Mouse (Mus musculus): ENCODE measurements at regions not wholly inside any gene's neighbourhood (a gene's known extent, or its start where the extent isn't known, plus 50 kb on each side); places are given as distances from the start of the nearest gene placed in this dataset.

- Histone ChIP-seq H3K4me2 (0 out of 2 replicates have a peak overlapping the region, but pooled peaks have one; percentile 10), H3K27ac (replicated peaks) (no peak overlapping the region)
Observed at GRCm38 (mm10) chr10:96751580-96752264, 134.9 kb downstream of the Btg1 start.

GRCm38 (mm10) chr10:96752531-96752930 is 135.7 kb downstream of the Btg1 start:
- Histone ChIP-seq H3K9ac (no peak overlapping the region), H3K9me3 (replicated peaks) (no peaks in the 10 kb centered on the region), H3K27ac (replicated peaks) (no peak overlapping the region), H3K27me3 (0 out of 2 replicates have a peak, but pooled peaks cover 4% of the 10 kb centered on the region), H3K36me3 (replicated peaks) (no peaks in the 10 kb centered on the region), H3K4me1 (replicated peaks) (no peaks in the 10 kb centered on the region), H3K4me3 (replicated peaks) (no peak overlapping the region), H3K4me2 (no peak overlapping the region)
- 78% methylated on average over 5 of the region's 5 CpGs for WGBS (ENCODE audit: insufficient replicate concordance)
- no peak for ATAC-seq (ENCODE audit: insufficient read depth)

More at GRCm38 (mm10) chr10:96751580-96752264, 134.9 kb downstream of the Btg1 start:
- ATAC-seq (ENCODE audit: insufficient read depth) = no peak
- WGBS (ENCODE audit: insufficient replicate concordance) = 8% methylated on average over 12 of the region's 12 CpGs
- Histone ChIP-seq H3K9me3 (replicated peaks) (no peaks in the 10 kb centered on the region), H3K9ac (no peak overlapping the region), H3K4me3 (replicated peaks) (no peak overlapping the region), H3K36me3 (replicated peaks) (no peaks in the 10 kb centered on the region), H3K27me3 (0 out of 2 replicates have a peak, but pooled peaks cover 4% of the 10 kb centered on the region), H3K4me1 (replicated peaks) (no peaks in the 10 kb centered on the region)

- Histone ChIP-seq H3K9ac (no peak overlapping the region), H3K4me2 (no peak overlapping the region), H3K9me3 (replicated peaks) (no peaks in the 10 kb centered on the region), H3K4me3 (replicated peaks) (no peak overlapping the region), H3K4me1 (replicated peaks) (no peaks in the 10 kb centered on the region), H3K27me3 (0 out of 2 replicates have a peak, but pooled peaks cover 4% of the 10 kb centered on the region), H3K27ac (replicated peaks) (no peak overlapping the region), H3K36me3 (replicated peaks) (no peaks in the 10 kb centered on the region)
- WGBS (ENCODE audit: insufficient replicate concordance) = 32% methylated on average over 1 of the region's 1 CpGs
- no peak for ATAC-seq (ENCODE audit: insufficient read depth)
Observed at GRCm38 (mm10) chr10:96753521-96753920, 136.7 kb downstream of the Btg1 start.

GRCm38 (mm10) chr10:96755674-96756073 is 138.9 kb downstream of the Btg1 start:
- Histone ChIP-seq H3K4me1 (replicated peaks) (no peaks in the 10 kb centered on the region), H3K27me3 (0 out of 2 replicates have a peak, but pooled peaks cover 4% of the 10 kb centered on the region), H3K36me3 (replicated peaks) (no peaks in the 10 kb centered on the region), H3K4me3 (replicated peaks) (no peak overlapping the region), H3K9me3 (replicated peaks) (no peaks in the 10 kb centered on the region), H3K27ac (replicated peaks) (no peak overlapping the region), H3K4me2 (no peak overlapping the region), H3K9ac (no peak overlapping the region)
- ATAC-seq (ENCODE audit: insufficient read depth) = no peak
- WGBS (ENCODE audit: insufficient replicate concordance) = 67% methylated on average over 8 of the region's 8 CpGs

- Histone ChIP-seq H3K4me3 (replicated peaks) (no peak overlapping the region), H3K4me2 (no peak overlapping the region), H3K27ac (replicated peaks) (no peak overlapping the region), H3K36me3 (replicated peaks) (no peaks in the 10 kb centered on the region), H3K9me3 (replicated peaks) (no peaks in the 10 kb centered on the region), H3K4me1 (replicated peaks) (no peaks in the 10 kb centered on the region), H3K27me3 (0 out of 2 replicates have a peak, but pooled peaks cover 4% of the 10 kb centered on the region), H3K9ac (no peak overlapping the region)
- WGBS (ENCODE audit: insufficient replicate concordance) = 32% methylated on average over 5 of the region's 5 CpGs
- ATAC-seq (ENCODE audit: insufficient read depth) = no peak
Observed at GRCm38 (mm10) chr10:96756355-96757084, 139.7 kb downstream of the Btg1 start.

- no peak overlapping the region for H3K4me3 ChIP-seq (replicated peaks)
- no peaks in the 10 kb centered on the region for H3K9me3 ChIP-seq (replicated peaks)
- no peak overlapping the region for H3K27ac ChIP-seq (replicated peaks)
- H3K9ac ChIP-seq = no peak overlapping the region
- ATAC-seq (ENCODE audit: insufficient read depth) = no peak
- H3K4me2 ChIP-seq = no peak overlapping the region
- H3K4me1 ChIP-seq (replicated peaks) = no peaks in the 10 kb centered on the region
- H3K36me3 ChIP-seq (replicated peaks) = no peaks in the 10 kb centered on the region
- 53% methylated on average over 1 of the region's 1 CpGs for WGBS (ENCODE audit: insufficient replicate concordance)
- no peaks in the 10 kb centered on the region for H3K27me3 ChIP-seq
Observed at GRCm38 (mm10) chr10:96757311-96757710, 140.5 kb downstream of the Btg1 start.

- Histone ChIP-seq H3K9ac (no peak overlapping the region), H3K4me1 (replicated peaks) (no peaks in the 10 kb centered on the region), H3K9me3 (replicated peaks) (no peaks in the 10 kb centered on the region), H3K4me3 (replicated peaks) (no peak overlapping the region), H3K27ac (replicated peaks) (no peak overlapping the region), H3K36me3 (replicated peaks) (no peaks in the 10 kb centered on the region), H3K4me2 (no peak overlapping the region), H3K27me3 (no peaks in the 10 kb centered on the region)
- 79% methylated on average over 8 of the region's 8 CpGs for WGBS (ENCODE audit: insufficient replicate concordance)
- no peak for ATAC-seq (ENCODE audit: insufficient read depth)
Observed at GRCm38 (mm10) chr10:96761601-96762000, 144.8 kb downstream of the Btg1 start.

GRCm38 (mm10) chr10:96765626-96766025 is 148.8 kb downstream of the Btg1 start:
- WGBS (ENCODE audit: insufficient replicate concordance) = 69% methylated on average over 5 of the region's 5 CpGs
- Histone ChIP-seq H3K4me1 (replicated peaks) (no peaks in the 10 kb centered on the region), H3K9ac (no peak overlapping the region), H3K4me2 (no peak overlapping the region), H3K36me3 (replicated peaks) (no peaks in the 10 kb centered on the region), H3K27ac (replicated peaks) (no peak overlapping the region), H3K4me3 (replicated peaks) (no peak overlapping the region), H3K9me3 (replicated peaks) (no peaks in the 10 kb centered on the region), H3K27me3 (no peaks in the 10 kb centered on the region)
- ATAC-seq (ENCODE audit: insufficient read depth) = no peak

GRCm38 (mm10) chr10:96778220-96778619 is 161.4 kb downstream of the Btg1 start:
- no peaks in the 10 kb centered on the region for H3K27me3 ChIP-seq
- H3K27ac ChIP-seq (replicated peaks) = no peak overlapping the region
- H3K9me3 ChIP-seq (replicated peaks) = no peaks in the 10 kb centered on the region
- no peaks in the 10 kb centered on the region for H3K36me3 ChIP-seq (replicated peaks)
- no peak overlapping the region for H3K9ac ChIP-seq
- WGBS (ENCODE audit: insufficient replicate concordance) = 66% methylated on average over 1 of the region's 1 CpGs
- no peak for ATAC-seq (ENCODE audit: insufficient read depth)
- no peak overlapping the region for H3K4me2 ChIP-seq
- no peak overlapping the region for H3K4me3 ChIP-seq (replicated peaks)
- H3K4me1 ChIP-seq (replicated peaks) = no peaks in the 10 kb centered on the region

- 74% methylated on average over 5 of the region's 5 CpGs for WGBS (ENCODE audit: insufficient replicate concordance)
- H3K36me3 ChIP-seq (replicated peaks) = no peaks in the 10 kb centered on the region
- no peak overlapping the region for H3K4me2 ChIP-seq
- no peaks in the 10 kb centered on the region for H3K4me1 ChIP-seq (replicated peaks)
- H3K27ac ChIP-seq (replicated peaks) = no peak overlapping the region
- no peak for ATAC-seq (ENCODE audit: insufficient read depth)
- no peak overlapping the region for H3K9ac ChIP-seq
- no peak overlapping the region for H3K4me3 ChIP-seq (replicated peaks)
- H3K27me3 ChIP-seq = no peaks in the 10 kb centered on the region
- no peaks in the 10 kb centered on the region for H3K9me3 ChIP-seq (replicated peaks)
Observed at GRCm38 (mm10) chr10:96783966-96784365, 167.2 kb downstream of the Btg1 start.

- H3K36me3 ChIP-seq (replicated peaks) = no peaks in the 10 kb centered on the region
- no peak overlapping the region for H3K9ac ChIP-seq
- H3K4me1 ChIP-seq (replicated peaks) = no peaks in the 10 kb centered on the region
- H3K27me3 ChIP-seq = no peaks in the 10 kb centered on the region
- no peak overlapping the region for H3K27ac ChIP-seq (replicated peaks)
- no peak overlapping the region for H3K4me2 ChIP-seq
- ATAC-seq (ENCODE audit: insufficient read depth) = no peak
- no peak overlapping the region for H3K4me3 ChIP-seq (replicated peaks)
- no peaks in the 10 kb centered on the region for H3K9me3 ChIP-seq (replicated peaks)
- 22% methylated on average over 8 of the region's 8 CpGs for WGBS (ENCODE audit: insufficient replicate concordance)
Observed at GRCm38 (mm10) chr10:96786903-96787571, 170.2 kb downstream of the Btg1 start.
